23 mouse cellular contexts compared by ENCODE assay signal in the genomic region with DNA sequence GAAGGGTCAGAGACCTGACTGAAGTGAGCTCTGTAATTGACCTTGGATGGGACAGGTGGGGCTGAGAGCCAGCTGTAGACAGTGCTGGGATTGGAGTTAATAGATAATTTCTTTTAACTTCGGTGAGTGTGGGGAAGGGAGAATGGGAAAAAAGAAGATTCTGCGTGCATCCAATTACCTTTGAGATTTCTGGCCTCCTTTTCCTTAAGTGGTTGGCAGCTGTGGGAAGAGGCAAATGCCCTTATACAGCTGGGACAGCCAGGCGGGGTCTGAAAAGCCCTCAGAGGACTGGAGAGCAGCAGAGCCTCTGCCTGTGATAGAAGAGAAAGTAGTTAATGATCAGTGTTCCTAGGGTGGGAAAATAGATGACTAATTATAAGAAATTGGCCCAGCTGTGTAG. TPM values are rescaled to one million over a fixed set of nuclear protein-coding genes. Genes with fewer than 3 reads are reported as not detected.
A peak's percentile ranks its signal among the peaks of the same experiment; 100 is the strongest.
DNase-seq lines count a peak whose midpoint lies in the region; ATAC-seq and TF ChIP-seq lines count a peak whose summit lies in the region.
"Had no signal": no experiment of that assay in that cellular context is flagged by ENCODE, and none has a peak within 500 bp of the region (broad histone marks: within the 10 kb centered on the region; RNA-seq: fewer than 3 reads in every experiment).

No protein-coding gene starts in this region.

- no peaks in the 10 kb centered on the region for H3K36me3 ChIP-seq in liver, adult 2 months (ENCODE audit: control insufficient read depth, insufficient read depth, low read length)
- H3K36me3 ChIP-seq in kidney, adult 2 months (ENCODE audit: control insufficient read depth, insufficient read depth, low read length): no peaks in the 10 kb centered on the region
- H3K36me3 ChIP-seq in kidney, postnatal 0 days (ENCODE audit: insufficient read depth, low read length): no peaks in the 10 kb centered on the region
- H3K36me3 ChIP-seq: hindbrain, embryonic 15.5 days; limb, embryonic 15.5 days; midbrain, embryonic 13.5 days had no signal

- WGBS in liver, adult 2 months: 15% methylated on average over 3 of the region's 3 CpGs
- 53% methylated on average over 3 of the region's 3 CpGs for WGBS in kidney, adult 2 months
- 63% methylated on average over 3 of the region's 3 CpGs for WGBS in kidney, postnatal 0 days

- no peaks in the 10 kb centered on the region; the same call in 1 of the 2 replicates for H3K79me2 ChIP-seq in liver, adult 2 months (ENCODE audit: control insufficient read depth, insufficient read depth, low read length)

- DNase-seq in liver, adult 2 months (ENCODE audit: extremely low read depth, low read depth, low spot score): peak; percentile 97
- no peak for DNase-seq in liver
- peak; percentile 92 for DNase-seq in kidney, adult 2 months
- DNase-seq in kidney, postnatal 0 days (ENCODE audit: low spot score): peak; percentile 38
- peak; percentile 12 for DNase-seq in yolk sac, embryonic 10.5 days (ENCODE audit: low spot score)
- no peak for DNase-seq in right cerebral cortex, postnatal 10 days (ENCODE audit: low spot score in 2 of 2)
- DNase-seq in layer of hippocampus, postnatal 14 days (ENCODE audit: low spot score in 2 of 2): no peak
- DNase-seq: cerebellum, adult 9-10 months; forebrain, postnatal 0 days; gastrocnemius, postnatal 25 days; heart, adult 2 months; heart, postnatal 4 days; layer of hippocampus, adult 9-11 months; left cerebral cortex, postnatal 4 days; lung, embryonic 14.5 days; right cerebral cortex, postnatal 25 days; spleen, adult 18-20 months; thymus, postnatal 14 days had no signal

- H3K9ac ChIP-seq in liver, adult 2 months (ENCODE audit: low read depth, low read length): no peak overlapping the region
- H3K9ac ChIP-seq in kidney, postnatal 0 days (ENCODE audit: low read depth, low read length): no peak overlapping the region
- H3K9ac ChIP-seq: forebrain, postnatal 0 days; hindbrain, embryonic 15.5 days; limb, embryonic 15.5 days; lung, embryonic 14.5 days; midbrain, embryonic 13.5 days had no signal

- TF ChIP-seq CTCF in liver, adult 2 months (IDR thresholded peaks at IDR 0.05; ENCODE audit: low read depth, low read length): no peak
- no peak for TF ChIP-seq CTCF in kidney, adult 2 months (conservative IDR thresholded peaks at IDR 0.05; ENCODE audit: insufficient read depth, insufficient read length, low read depth, low read length)
- TF ChIP-seq CTCF in kidney, postnatal 0 days (IDR thresholded peaks at IDR 0.05; ENCODE audit: low read depth): no peak

- TF ChIP-seq POLR2A in liver, adult 2 months (IDR thresholded peaks at IDR 0.05; ENCODE audit: extremely low read depth, insufficient read depth, low read length): no peak
- no peak for TF ChIP-seq POLR2A in kidney, adult 2 months (IDR thresholded peaks at IDR 0.05; ENCODE audit: low read depth, low read length)

- H3K27me3 ChIP-seq in liver, adult 2 months (ENCODE audit: control insufficient read depth, insufficient read depth, low read length): no peaks in the 10 kb centered on the region
- H3K27me3 ChIP-seq in kidney, adult 2 months (replicated peaks; ENCODE audit: control insufficient read depth, insufficient read depth, low read length): no peaks in the 10 kb centered on the region
- no peaks in the 10 kb centered on the region for H3K27me3 ChIP-seq in kidney, postnatal 0 days (ENCODE audit: insufficient read depth, low read length)
- H3K27me3 ChIP-seq: hindbrain, embryonic 15.5 days; megakaryocyte, embryonic 14.5 days; midbrain, embryonic 13.5 days had no signal

- H3K27ac ChIP-seq in liver, adult 2 months (replicated peaks; ENCODE audit: insufficient read depth, low read depth, low read length): peak overlapping the region; percentile 97
- H3K27ac ChIP-seq in kidney, adult 2 months (ENCODE audit: insufficient read depth, low read depth, low read length): no peak overlapping the region
- H3K27ac ChIP-seq in kidney, postnatal 0 days: peak overlapping the region; percentile 80; the same call in 1 of the 2 replicates
- H3K27ac ChIP-seq: heart, adult 2 months; hindbrain, embryonic 15.5 days; limb, embryonic 15.5 days; midbrain, embryonic 13.5 days had no signal

- peak overlapping the region; percentile 41; the same call in 1 of the 2 replicates for H3K4me3 ChIP-seq in liver, adult 2 months (ENCODE audit: insufficient read depth, low read depth, low read length)
- no peak overlapping the region for H3K4me3 ChIP-seq in kidney, adult 2 months (ENCODE audit: insufficient read depth, low read depth, low read length)
- no peak overlapping the region for H3K4me3 ChIP-seq in kidney, postnatal 0 days (replicated peaks; ENCODE audit: low read depth, low read length)
- H3K4me3 ChIP-seq: heart, adult 2 months; hindbrain, embryonic 15.5 days; limb, embryonic 15.5 days; megakaryocyte, embryonic 14.5 days; midbrain, embryonic 13.5 days had no signal

- H3K4me2 ChIP-seq in kidney, postnatal 0 days (ENCODE audit: low read length): no peak overlapping the region
- H3K4me2 ChIP-seq: hindbrain, embryonic 15.5 days; limb, embryonic 15.5 days; lung, embryonic 14.5 days; midbrain, embryonic 13.5 days had no signal

- H3K4me1 ChIP-seq in liver, adult 2 months (ENCODE audit: control insufficient read depth, insufficient read depth, low read length): peaks cover 14% of the 10 kb centered on the region
- peaks cover 23% of the 10 kb centered on the region for H3K4me1 ChIP-seq in kidney, adult 2 months (ENCODE audit: control insufficient read depth, insufficient read depth, low read length)
- no peaks in the 10 kb centered on the region for H3K4me1 ChIP-seq in kidney, postnatal 0 days (replicated peaks; ENCODE audit: insufficient read depth, low read length)
- H3K4me1 ChIP-seq: megakaryocyte, embryonic 14.5 days had no signal

- ATAC-seq in kidney, postnatal 0 days (replicated peaks; ENCODE audit: low FRiP score, low read depth): peak; percentile 92
- ATAC-seq: forebrain, postnatal 0 days; midbrain, embryonic 13.5 days had no signal

- no peaks in the 10 kb centered on the region for H3K9me3 ChIP-seq in kidney, postnatal 0 days (replicated peaks; ENCODE audit: low read length)
- H3K9me3 ChIP-seq: hindbrain, embryonic 15.5 days; limb, embryonic 15.5 days; midbrain, embryonic 13.5 days had no signal

RNA-seq across cellular contexts. Expression of a gene that starts 27.9 kb away (rescaled TPM):
- total RNA-seq in liver, adult 2 months (2014; rRNA removed): 1.4 and 1.7 TPM in 2 replicates
- 0.56 and 0.60 TPM in 2 replicates for polyA plus RNA-seq in liver, adult 2 months (2012; rRNA removed)
- 2.2 and 2.8 TPM in 2 replicates for polyA plus RNA-seq in kidney, adult 2 months (2012; rRNA removed)
- polyA plus RNA-seq in kidney, postnatal 0 days (2015; fragmentation: Nextera tagmentation; extraction: Ambion mirVana): 7.1 and 8.3 TPM in 2 replicates
- total RNA-seq in layer of hippocampus, postnatal 14 days (2021): 1 to 10 TPM; 2.6 to 2.9 TPM
- total RNA-seq: monocyte, adult 5-6 weeks had no signal

Comparison
In these comparisons a context has a peak if more than half of its experiments do, and no peak if none do; other contexts are left out.
1. DNase-seq: peak in liver, adult 2 months (single experiment), kidney, adult 2 months (single experiment), kidney, postnatal 0 days (single experiment) and yolk sac, embryonic 10.5 days (single experiment); none in liver (single experiment), right cerebral cortex, postnatal 10 days (0 of 2) and layer of hippocampus, postnatal 14 days (0 of 2).